Mouse (Mus musculus): Measurements from ENCODE around the gene Mmd.

Mmd gene

GRCm38 (mm10) chr11:90284623-90285022, 35.4 kb downstream of the Mmd start:
- no peak for DNase-seq

GRCm38 (mm10) chr11:90286550-90287154, 37.4 kb downstream of the Mmd start:
- DNase-seq: no peak

GRCm38 (mm10) chr11:90291156-90291555, 41.9 kb downstream of the Mmd start:
- DNase-seq: no peak

- no peak for DNase-seq
These were observed 43.5 kb downstream of the Mmd start for GRCm38 (mm10) chr11:90292766-90293165.

GRCm38 (mm10) chr11:90294622-90295021, 45.4 kb downstream of the Mmd start:
- no peak for DNase-seq

- no peak for DNase-seq
These were observed 56.8 kb downstream of the Mmd start for GRCm38 (mm10) chr11:90306067-90306466.

- peak; percentile 45 for DNase-seq
These were observed 57.7 kb downstream of the Mmd start for GRCm38 (mm10) chr11:90306993-90307392.

- DNase-seq: peak; percentile 33
These were observed 65.3 kb downstream of the Mmd start for GRCm38 (mm10) chr11:90314606-90315005.

GRCm38 (mm10) chr11:90317482-90317881, 68.2 kb downstream of the Mmd start:
- peak; percentile 70 for DNase-seq

- DNase-seq: no peak
These were observed 71.7 kb downstream of the Mmd start for GRCm38 (mm10) chr11:90320922-90321321.

- no peak for DNase-seq
These were observed 75.3 kb downstream of the Mmd start for GRCm38 (mm10) chr11:90324597-90324996.

GRCm38 (mm10) chr11:90326146-90326545, 76.9 kb downstream of the Mmd start:
- no peak for DNase-seq

- no peak for DNase-seq
These were observed 77.6 kb downstream of the Mmd start for GRCm38 (mm10) chr11:90326836-90327235.
